Mouse (Mus musculus) small intestine, adult 2 months (tissue): Measurements from ENCODE around the gene Myom1.

Experiments
- CTCF ChIP-seq: fragments of 200-500 bp; IDR thresholded peaks from 2 replicates; pipeline ENCODE4 v1.5.1; 2012; ENCODE audit warnings: low read depth, mild to moderate bottlenecking, control low read depth, inconsistent platforms, low read length, moderate library complexity, mixed read lengths; ENCODE audit not compliant: insufficient replicate concordance, insufficient read length; ENCODE audit errors: extremely low read depth
- POLR2A ChIP-seq: fragments of 200-500 bp; IDR thresholded peaks from 2 replicates; pipeline ENCODE4 v1.6.1; 2012; ENCODE audit warnings: low read depth, mild to moderate bottlenecking, control low read depth, inconsistent platforms, low read length, moderate library complexity

DNA sequence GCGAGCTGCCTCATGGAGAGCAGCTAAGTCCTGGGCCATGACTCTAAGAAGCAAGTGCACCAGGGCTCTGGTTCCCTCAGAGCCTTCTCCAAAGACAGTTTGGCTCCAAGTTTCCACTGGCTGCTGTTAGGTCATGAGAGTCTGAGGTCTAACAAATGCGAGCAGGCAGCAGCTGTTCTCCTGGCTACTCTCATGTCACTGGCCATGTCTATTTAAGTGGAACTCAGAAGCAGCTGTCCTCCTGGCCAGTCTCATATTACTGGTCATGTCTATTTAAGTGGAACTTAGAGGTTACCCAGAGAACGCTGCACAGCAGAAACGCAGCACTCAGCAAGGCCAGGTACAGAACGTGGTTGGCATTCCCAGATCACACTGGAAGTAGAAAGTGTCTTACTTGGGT lies 36.4 kb downstream of the Myom1 start:
- TF ChIP-seq CTCF (no peak), POLR2A (no peak)
